Mouse (Mus musculus): ENCODE results near the gene Mxra8.

DNA sequence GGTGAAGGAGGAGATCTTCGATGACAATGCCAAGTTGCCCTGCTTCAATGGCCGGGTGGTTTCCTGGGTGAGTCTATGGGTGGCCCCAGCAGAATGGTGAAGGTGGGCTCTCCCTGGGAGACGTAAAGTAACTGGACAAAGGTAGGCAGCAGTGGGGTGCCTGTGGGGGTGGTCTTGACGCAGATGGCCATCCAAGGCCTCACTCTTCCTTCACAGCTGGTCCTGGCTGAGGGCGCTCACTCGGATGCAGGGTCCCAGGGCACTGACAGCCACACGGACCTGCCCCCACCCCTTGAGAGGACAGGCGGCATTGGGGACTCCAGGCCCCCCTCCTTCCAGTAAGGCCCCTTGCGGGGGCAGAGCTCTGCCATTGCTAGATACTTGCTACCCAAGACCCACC is 13.9 kb downstream of the Mxra8 start:
- no peak for TF ChIP-seq CTCF (IDR thresholded peaks at IDR 0.05; ENCODE audit: extremely low read depth, insufficient read depth, low read length)
- TF ChIP-seq POLR2A (IDR thresholded peaks at IDR 0.05; ENCODE audit: extremely low read depth, insufficient read depth, low read length): no peak
